Mouse (Mus musculus) liver (tissue): ENCODE measurements around the gene D630003M21Rik.

Source experiments
- DNase-seq: peaks from one replicate; pipeline ENCODE4 v3.0.0-alpha.2; 2020; ENCODE audit warnings: mixed read lengths

Gene D630003M21Rik

DNA sequence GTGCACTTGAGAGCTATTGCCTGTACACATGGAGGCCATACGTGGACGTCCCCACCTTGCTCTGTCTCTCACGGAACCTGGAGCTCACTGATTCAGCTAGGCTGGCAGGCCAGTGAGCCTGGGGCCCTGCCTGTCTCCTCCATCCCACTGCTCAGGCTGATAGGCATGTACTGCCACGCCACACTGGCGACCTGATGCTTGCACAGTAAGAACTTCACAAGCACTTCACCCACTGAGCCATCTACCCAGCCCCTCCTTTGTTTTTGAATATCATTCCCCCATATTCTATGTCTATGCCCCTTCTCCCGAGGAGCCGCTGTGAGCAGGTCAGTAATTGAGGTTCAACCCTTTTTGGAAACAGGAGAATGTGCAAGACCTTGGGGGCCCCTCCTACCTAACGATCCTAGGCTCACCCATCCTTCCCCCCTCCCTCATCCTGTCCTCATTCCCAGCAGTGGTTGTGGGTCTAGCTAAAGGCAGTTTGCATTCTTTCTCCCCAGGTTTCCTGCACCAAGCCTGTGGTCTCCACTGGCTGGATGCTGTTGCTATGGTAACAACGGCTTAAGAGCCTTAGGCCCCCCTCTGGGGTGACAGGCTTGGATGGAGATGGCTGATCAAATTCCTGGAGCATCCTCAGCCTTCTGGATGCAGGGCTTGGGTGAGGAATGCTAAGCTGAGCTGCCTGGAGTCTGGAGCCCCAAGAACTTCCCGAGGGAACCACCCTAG lies 35.2 kb downstream of the D630003M21Rik start:
- DNase-seq: no peak

GRCm38 (mm10) chr2:158191098-158191497 lies 37.9 kb downstream of the D630003M21Rik start:
- no peak for DNase-seq

GRCm38 (mm10) chr2:158189451-158189850 lies 39.6 kb downstream of the D630003M21Rik start:
- no peak for DNase-seq

- DNase-seq: no peak
Measured at GRCm38 (mm10) chr2:158186206-158186871, 42.7 kb downstream of the D630003M21Rik start.

DNA sequence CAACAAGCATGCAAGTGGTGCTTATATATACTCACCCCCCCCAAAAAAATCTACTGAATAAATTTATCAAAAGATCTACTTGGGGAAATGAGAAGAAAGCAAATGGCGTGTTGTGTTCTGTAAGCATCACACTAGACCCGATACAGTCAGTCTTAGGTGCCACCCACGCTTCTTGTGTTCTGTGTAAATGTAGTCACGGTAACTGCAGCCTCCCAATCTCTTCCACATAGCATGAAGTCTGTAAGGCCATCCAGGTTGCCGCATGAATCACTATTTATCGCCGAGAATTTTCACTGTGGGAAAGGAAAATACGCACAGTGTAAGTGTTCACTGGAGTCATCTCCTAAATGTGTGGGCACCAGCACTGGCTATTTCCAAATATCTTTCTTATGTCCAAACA lies 45.8 kb downstream of the D630003M21Rik start:
- DNase-seq: no peak

DNA sequence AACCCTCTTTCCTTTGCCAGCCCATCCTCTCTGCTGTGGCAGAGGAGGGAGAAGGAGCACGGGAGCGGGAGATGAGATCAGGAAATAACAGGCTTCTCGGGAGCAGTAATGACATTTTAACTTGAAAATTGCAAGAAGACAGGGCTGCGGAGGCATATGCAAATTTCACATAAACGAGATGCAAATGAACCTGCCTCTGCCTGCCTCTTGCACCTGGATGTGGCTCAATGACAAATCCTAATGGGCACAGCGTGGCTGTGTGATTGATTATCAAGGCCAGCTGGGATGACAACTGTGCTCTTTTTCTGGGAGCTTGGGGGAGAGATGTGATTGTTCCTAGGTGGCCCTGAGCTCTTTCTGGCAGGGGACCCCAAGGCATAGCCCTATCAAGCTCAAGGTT lies 47.1 kb downstream of the D630003M21Rik start:
- no peak for DNase-seq

GRCm38 (mm10) chr2:158180797-158181196 lies 48.2 kb downstream of the D630003M21Rik start:
- peak; percentile 82 for DNase-seq

- no peak for DNase-seq
Measured at GRCm38 (mm10) chr2:158179370-158180111, 49.5 kb downstream of the D630003M21Rik start.

DNA sequence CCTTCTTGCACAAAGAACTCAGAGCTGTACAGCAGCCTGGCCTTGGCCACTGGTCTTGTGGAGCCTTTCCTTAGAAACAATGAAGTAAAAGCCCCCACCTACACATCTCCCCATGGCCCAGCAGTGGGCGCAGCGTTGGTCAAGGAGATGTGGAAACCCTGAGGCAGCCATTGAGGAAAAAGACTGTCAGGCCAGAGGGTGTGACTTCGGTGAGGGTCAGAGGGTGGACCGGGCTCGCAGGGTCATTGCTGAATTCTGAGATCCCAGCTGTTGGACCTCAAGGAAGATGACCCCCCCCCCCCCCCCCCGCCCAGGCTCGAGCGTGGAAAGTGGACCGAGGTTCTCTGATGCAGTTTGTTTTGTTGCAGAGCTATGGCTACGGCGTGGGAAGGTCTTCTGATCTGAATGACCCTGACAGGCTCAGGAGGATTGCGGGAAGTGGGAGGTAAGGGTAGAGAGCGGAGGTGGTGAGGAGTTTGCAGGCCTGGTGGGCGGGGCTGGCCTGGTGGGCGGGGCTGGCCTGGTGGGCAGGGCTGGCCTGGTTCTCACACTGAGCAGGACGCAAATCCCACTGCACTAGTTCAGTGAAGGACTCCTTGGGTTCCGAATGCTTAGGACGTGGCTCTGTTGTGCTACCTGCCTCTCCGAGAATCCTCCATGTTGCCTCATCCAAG lies 50.2 kb downstream of the D630003M21Rik start:
- DNase-seq: peak; percentile 87

DNA sequence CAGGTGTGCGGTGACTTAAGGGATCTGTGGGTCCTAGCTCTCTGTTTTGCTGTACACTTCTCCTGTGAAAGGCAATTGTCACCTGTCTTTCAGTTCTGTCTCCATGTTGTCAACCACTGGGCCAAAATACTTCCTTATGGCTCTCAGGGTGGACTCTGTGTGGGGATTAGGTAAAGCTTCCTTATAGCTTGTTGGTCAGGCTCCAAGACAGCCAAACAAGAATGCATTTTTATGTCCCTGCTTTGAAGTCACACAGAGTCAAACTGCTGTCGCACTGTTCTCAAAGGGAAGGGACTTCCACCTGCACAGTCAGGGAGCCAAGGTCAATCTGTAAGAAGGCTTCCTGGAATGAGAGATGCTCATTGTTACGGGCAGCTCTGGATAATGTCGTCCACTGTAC lies 50.9 kb downstream of the D630003M21Rik start:
- DNase-seq: no peak

GRCm38 (mm10) chr2:158177574-158177973 lies 51.4 kb downstream of the D630003M21Rik start:
- no peak for DNase-seq

DNA sequence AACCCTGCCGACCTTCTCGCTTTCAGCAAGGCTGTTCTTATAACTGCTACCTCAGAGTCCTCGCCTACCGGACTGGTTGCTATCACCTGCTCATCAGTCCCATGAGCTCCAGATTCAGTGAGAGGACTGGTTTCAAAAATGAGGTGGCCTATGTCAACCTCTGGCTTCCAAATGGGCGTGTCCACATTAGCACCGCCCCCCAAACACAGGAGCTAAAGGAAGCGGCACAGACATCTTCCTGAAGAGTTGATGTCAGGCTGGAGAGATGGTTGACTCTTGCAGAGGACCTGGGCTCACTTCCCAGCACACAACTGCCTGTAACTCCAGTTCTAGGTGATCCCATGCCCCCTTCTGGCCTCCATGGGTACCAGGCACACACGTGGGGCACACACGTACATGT lies 52.3 kb downstream of the D630003M21Rik start:
- peak; percentile 6 for DNase-seq

DNA sequence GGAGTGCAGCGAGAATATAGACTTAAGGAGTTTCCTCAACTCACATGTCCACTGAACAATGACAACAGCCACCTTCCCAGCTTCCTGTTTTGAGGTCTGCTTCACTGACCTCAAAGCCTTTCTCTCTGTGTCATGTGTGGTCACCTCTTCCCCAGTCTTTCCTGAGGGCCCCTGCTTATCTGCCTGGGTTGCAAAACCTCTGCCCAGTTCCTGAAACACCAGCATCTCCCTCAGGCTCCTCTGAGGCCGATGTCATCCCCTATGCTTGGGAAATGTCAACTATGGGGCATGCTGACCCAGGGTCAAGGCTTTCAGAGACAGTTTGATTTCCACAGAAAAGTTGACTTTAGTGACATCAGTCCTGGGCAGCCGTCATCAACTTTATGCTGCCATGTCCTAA lies 53.6 kb downstream of the D630003M21Rik start:
- DNase-seq: peak; percentile 56

DNA sequence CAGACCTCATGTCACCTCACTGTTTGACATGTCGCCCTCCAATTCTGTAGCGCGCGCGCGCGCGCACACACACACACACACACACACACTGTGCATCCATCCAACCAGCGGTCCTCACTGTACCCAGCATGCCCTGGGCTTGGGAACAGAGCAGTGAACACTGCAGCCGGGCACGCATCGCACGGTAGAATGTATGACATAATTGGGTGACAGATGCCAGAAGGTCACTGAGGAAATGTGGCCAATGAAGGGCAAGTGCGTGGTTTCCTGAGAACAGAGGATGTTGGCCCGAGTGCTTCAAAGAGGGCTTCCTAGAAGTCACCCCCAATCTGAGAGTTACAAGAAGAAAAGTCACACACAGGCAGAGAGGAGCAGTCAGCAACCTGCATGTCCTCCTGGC lies 54.1 kb downstream of the D630003M21Rik start:
- DNase-seq: no peak

DNA sequence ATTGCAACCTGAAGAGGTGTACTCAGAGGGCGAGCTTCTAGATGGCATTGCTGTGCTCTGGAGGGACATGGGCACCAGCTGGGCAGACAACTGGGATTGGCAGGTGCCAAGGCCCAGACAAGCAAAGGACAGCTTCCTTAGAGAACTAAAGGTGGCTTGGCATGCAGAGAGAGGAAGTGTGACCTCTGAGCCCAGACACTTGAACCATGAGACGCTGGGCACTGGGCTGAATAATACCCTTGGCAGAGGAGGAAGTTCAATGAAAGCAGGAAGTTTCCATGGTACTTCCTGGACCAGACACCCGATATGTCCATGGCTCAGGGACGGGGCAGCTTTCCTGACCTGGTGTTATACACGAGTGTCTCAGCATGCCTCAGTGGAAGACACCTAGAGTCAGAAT lies 54.6 kb downstream of the D630003M21Rik start:
- DNase-seq: no peak

DNA sequence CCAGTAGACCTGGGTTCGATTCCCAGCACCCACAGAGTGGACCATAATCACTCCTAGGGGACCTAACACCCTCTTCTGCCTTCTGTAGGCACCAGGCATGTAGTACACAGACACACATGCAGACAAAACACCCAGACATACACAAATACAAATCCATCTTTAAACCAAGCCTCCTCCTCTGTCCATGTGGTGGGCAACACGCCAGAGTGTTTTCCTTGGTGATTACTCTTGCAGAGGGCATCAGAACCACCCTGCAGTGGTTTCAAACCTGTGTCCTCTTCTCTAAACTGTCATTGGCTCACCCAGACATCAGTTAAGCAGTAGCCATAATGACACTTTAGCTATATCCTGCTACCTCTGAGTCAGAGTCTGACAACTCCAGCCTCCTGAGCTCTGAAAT lies 58.6 kb downstream of the D630003M21Rik start:
- no peak for DNase-seq

DNA sequence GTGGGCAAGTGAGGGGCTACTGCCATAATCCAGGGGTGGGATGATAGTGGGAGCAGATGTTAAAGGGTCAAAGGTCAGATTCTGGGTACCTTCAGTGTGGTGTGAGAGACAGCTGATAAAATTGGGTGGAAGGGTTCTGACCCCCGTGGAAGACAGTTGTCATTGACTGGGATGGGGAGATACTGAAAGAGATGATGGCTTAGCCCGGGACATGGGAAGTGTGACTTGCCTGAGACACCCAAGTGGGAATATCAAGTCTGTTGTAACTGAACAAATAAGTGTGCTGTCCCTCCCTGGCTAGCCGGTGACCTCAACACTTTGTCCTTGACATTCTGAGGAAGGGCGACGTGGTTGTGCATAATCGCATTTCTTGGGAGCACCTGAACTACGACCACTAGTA lies 59.3 kb downstream of the D630003M21Rik start:
- DNase-seq: no peak

- DNase-seq: no peak
Measured at GRCm38 (mm10) chr2:158169351-158169750, 59.7 kb downstream of the D630003M21Rik start.

DNA sequence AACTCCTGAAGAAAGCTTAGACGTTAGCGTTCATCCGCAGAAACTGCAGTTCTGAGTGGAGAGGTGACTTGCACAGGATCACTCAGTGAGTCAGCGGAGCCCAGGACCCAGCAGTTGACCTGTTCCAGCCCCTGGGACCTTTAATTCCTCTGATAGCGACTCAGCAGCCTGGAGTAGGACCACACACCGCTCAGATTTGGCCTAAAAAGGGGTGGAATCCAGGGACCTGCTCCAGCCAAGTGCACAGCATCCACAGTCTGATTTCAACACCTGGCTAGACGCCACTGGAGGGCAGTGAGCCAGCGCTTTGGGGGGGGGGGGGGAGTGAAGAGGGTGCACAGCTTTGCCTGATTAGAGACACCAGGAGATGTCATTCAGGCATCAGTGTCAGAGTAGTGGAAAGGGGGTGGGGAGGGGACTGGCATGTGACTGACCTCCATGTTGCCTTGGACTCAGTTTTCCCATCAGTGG lies 60.2 kb downstream of the D630003M21Rik start:
- DNase-seq: no peak

DNA sequence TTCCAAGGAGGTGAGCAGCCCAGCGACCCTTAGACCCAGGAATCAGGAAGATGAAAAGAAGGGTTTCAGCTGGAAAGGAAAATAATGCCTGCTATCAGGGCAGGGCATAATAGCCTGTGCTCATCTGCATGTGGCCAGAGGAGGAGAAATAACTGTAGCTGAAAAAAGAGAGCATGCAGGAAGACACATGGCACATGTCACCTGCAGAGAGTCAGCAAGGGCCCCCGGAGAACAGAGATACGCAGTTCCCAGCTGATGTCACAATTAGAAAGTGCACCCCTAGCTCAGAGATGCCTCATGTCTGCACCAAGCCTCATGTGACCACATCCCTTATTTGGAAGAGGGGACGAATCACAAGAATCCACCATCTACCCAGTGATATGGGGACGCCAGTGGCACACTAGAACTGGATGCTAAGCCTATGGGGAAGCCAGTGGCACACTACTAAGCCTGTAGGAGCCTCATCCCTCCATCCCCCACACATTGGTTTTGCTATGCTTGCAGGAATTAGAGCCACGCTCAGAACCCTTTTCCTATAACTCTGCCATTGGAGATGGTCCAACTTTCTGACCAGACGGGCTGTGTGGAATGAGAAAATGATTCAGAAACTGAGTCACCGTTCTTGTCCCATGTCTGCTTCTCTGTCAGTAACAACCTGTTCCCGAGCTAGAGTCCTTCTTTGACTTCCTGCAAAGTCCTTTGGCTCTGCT lies 61.4 kb downstream of the D630003M21Rik start:
- DNase-seq: no peak

DNA sequence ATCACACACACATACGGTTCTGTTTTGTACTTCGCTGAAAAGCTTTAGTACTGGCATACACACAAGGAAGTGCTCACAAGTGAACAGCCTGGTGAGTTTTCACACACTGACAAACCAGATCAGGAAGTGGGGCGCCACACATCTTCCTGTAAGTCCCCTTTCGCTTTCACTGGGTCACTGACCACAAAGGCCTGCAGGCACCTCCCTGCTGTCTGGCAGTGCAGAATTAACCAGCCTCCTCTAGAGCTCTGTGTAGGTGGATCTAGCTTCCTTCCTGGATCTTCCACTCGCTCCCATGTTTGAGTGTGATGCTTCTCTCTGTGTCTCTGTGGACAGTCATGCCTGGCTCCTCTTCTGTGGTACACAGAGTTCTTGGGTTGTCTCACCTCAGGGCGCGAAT lies 62.4 kb downstream of the D630003M21Rik start:
- peak; percentile 55 for DNase-seq

GRCm38 (mm10) chr2:158165776-158166175 lies 63.2 kb downstream of the D630003M21Rik start:
- no peak for DNase-seq
